35 mouse cellular contexts compared by ENCODE assay signal in the genomic region with DNA sequence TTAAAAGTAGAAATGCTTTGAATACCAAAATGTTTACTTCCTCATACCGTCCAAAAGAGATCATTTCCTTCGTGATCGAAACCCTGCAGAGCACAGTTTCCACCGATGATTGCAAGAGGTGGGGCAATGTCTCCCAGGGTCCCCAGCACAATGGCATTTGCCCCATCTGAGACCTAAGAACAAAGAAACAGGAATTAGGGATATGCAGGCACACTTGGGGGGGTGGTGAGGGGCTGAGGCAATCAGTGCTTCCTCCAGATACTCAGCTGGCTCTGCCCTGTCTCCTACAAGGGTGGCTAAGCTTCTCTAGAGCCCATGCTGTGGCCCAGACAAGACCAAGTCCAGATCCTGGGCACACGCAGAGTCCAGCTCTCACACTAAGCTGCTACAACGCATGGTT. TPM values are rescaled to one million over a fixed set of nuclear protein-coding genes. Genes with fewer than 3 reads are reported as not detected.
DNase-seq lines count a peak whose midpoint lies in the region; ATAC-seq and TF ChIP-seq lines count a peak whose summit lies in the region.
"Had no signal": no experiment of that assay in that cellular context is flagged by ENCODE, and none has a peak within 500 bp of the region (broad histone marks: within the 10 kb centered on the region; RNA-seq: fewer than 3 reads in every experiment).

No protein-coding gene starts in this region.

- DNase-seq in limb, embryonic 10.5 days (ENCODE audit: low spot score) = no peak
- DNase-seq in ES-CJ7 (ENCODE audit: low read depth, low spot score) (peak; percentile 40), ZHBTc4 (ENCODE audit: low read depth, low spot score) (peak; percentile 27)
- DNase-seq in layer of hippocampus, adult 18-20 months (ENCODE audit: low spot score in 2 of 2) = no peak
- DNase-seq in hindbrain, postnatal 0 days (ENCODE audit: low spot score) = no peak
- no peak for DNase-seq in neural tube, embryonic 10.5 days (ENCODE audit: extremely low spot score, low spot score)
- DNase-seq: adrenal gland, adult 8-10 months; adrenal gland, postnatal 25 days; cerebellum, adult 11-12 months; cerebellum, adult 8-10 months; cerebellum, postnatal 10 days; cerebellum, postnatal 36 days; forebrain, postnatal 0 days; gastrocnemius, postnatal 25 days; kidney, adult 11 months had no signal

- no peaks in the 10 kb centered on the region for H3K27me3 ChIP-seq in limb, embryonic 15.5 days
- no peaks in the 10 kb centered on the region for H3K27me3 ChIP-seq in limb, embryonic 10.5 days (ENCODE audit: low read depth, poor library complexity, severe bottlenecking)
- no peaks in the 10 kb centered on the region for H3K27me3 ChIP-seq in hindbrain, postnatal 0 days (ENCODE audit: insufficient read depth, low read length)
- H3K27me3 ChIP-seq: forebrain, embryonic 13.5 days; hindbrain, embryonic 15.5 days; intestine, embryonic 15.5 days; Patski had no signal

- ATAC-seq in limb, embryonic 15.5 days (ENCODE audit: insufficient number of reproducible peaks, low FRiP score, low TSS enrichment, low read depth) = no peak
- peak; percentile 87 for ATAC-seq in megakaryocyte, adult 5-6 weeks (ENCODE audit: poor library complexity, severe bottlenecking)
- ATAC-seq in hindbrain, postnatal 0 days = no peak
- ATAC-seq: activated CD4-positive, CD25-positive, alpha-beta regulatory T cell, adult 4 months; CD4-positive, CD25-positive, alpha-beta regulatory T cell, adult 4 months; forebrain, embryonic 13.5 days; forebrain, postnatal 0 days; intestine, embryonic 15.5 days; Patski had no signal

- H3K9ac ChIP-seq in limb, embryonic 15.5 days = 0 out of 2 replicates have a peak overlapping the region, but pooled peaks have one; percentile 17
- no peak overlapping the region for H3K9ac ChIP-seq in hindbrain, postnatal 0 days (replicated peaks; ENCODE audit: low read length)
- H3K9ac ChIP-seq: forebrain, embryonic 13.5 days; forebrain, postnatal 0 days; hindbrain, embryonic 15.5 days; intestine, embryonic 15.5 days had no signal

- H3K9me3 ChIP-seq in limb, embryonic 15.5 days = no peaks in the 10 kb centered on the region
- no peaks in the 10 kb centered on the region for H3K9me3 ChIP-seq in limb, embryonic 10.5 days (replicated peaks)
- no peaks in the 10 kb centered on the region for H3K9me3 ChIP-seq in hindbrain, postnatal 0 days (ENCODE audit: low read length)
- H3K9me3 ChIP-seq: forebrain, embryonic 10.5 days; forebrain, embryonic 13.5 days; hindbrain, embryonic 15.5 days; intestine, embryonic 15.5 days had no signal

- no peaks in the 10 kb centered on the region for H3K4me1 ChIP-seq in limb, embryonic 15.5 days
- H3K4me1 ChIP-seq in limb, embryonic 10.5 days = no peaks in the 10 kb centered on the region
- no peaks in the 10 kb centered on the region for H3K4me1 ChIP-seq in hindbrain, postnatal 0 days (ENCODE audit: insufficient read depth, low read length)
- H3K4me1 ChIP-seq: forebrain, embryonic 13.5 days; hindbrain, embryonic 15.5 days; intestine, embryonic 15.5 days had no signal

- H3K27ac ChIP-seq in limb, embryonic 15.5 days = no peak overlapping the region
- no peak overlapping the region for H3K27ac ChIP-seq in limb, embryonic 10.5 days
- H3K27ac ChIP-seq in hindbrain, postnatal 0 days = no peak overlapping the region
- H3K27ac ChIP-seq: forebrain, embryonic 10.5 days; forebrain, embryonic 13.5 days; hindbrain, embryonic 15.5 days; intestine, embryonic 15.5 days had no signal

- WGBS in limb, embryonic 15.5 days = 77% methylated on average over 6 of the region's 6 CpGs
- WGBS in limb, embryonic 10.5 days = 79% methylated on average over 6 of the region's 6 CpGs
- 64% methylated on average over 6 of the region's 6 CpGs for WGBS in hindbrain, postnatal 0 days

- H3K4me3 ChIP-seq in limb, embryonic 15.5 days = no peak overlapping the region
- no peak overlapping the region for H3K4me3 ChIP-seq in limb, embryonic 10.5 days
- no peak overlapping the region for H3K4me3 ChIP-seq in hindbrain, postnatal 0 days (ENCODE audit: low read length)
- H3K4me3 ChIP-seq: forebrain, embryonic 10.5 days; forebrain, embryonic 13.5 days; hindbrain, embryonic 15.5 days; intestine, embryonic 15.5 days had no signal

- peaks cover 14% of the 10 kb centered on the region for H3K36me3 ChIP-seq in limb, embryonic 15.5 days
- peaks cover 6% of the 10 kb centered on the region for H3K36me3 ChIP-seq in limb, embryonic 10.5 days
- H3K36me3 ChIP-seq in hindbrain, postnatal 0 days (ENCODE audit: insufficient read depth, low read length) = peaks cover 11% of the 10 kb centered on the region; the same call in 1 of the 2 replicates
- H3K36me3 ChIP-seq: intestine, embryonic 15.5 days had no signal

- H3K4me2 ChIP-seq in limb, embryonic 15.5 days = no peak overlapping the region
- no peak overlapping the region for H3K4me2 ChIP-seq in hindbrain, postnatal 0 days (ENCODE audit: low read depth, low read length)
- H3K4me2 ChIP-seq: forebrain, embryonic 13.5 days; heart, embryonic 11.5 days; hindbrain, embryonic 15.5 days; intestine, embryonic 15.5 days had no signal

- no peak for TF ChIP-seq CTCF in hindbrain, postnatal 0 days (IDR thresholded peaks at IDR 0.05; ENCODE audit: low read depth)

RNA-seq across cellular contexts. Expression of gene Bbs2, which starts 9.0 kb away (rescaled TPM):
- polyA plus RNA-seq in limb, embryonic 15.5 days (2015; fragmentation: Nextera tagmentation; extraction: Ambion mirVana) = 10.4 TPM in 2 replicates
- polyA plus RNA-seq in limb, embryonic 10.5 days (2016; fragmentation: Nextera tagmentation; extraction: Ambion mirVana) = 13.3 and 14.2 TPM in 2 replicates
- total RNA-seq in megakaryocyte, adult 5-6 weeks (2015) = 7.3 and 8.7 TPM in 2 replicates
- total RNA-seq in megakaryocyte, adult 5-6 weeks (2017) = 4.2 and 5.0 TPM in 2 replicates
- total RNA-seq in layer of hippocampus, adult 18-20 months (2021) = 10 to 100 TPM; 26.1 to 28.5 TPM
- total RNA-seq in hindbrain, postnatal 0 days (2014; rRNA removed) = 14.1 and 23.2 TPM in 2 replicates
- polyA plus RNA-seq in hindbrain, postnatal 0 days (2015; fragmentation: Nextera tagmentation; extraction: Ambion mirVana) = 16.5 and 17.3 TPM in 2 replicates

RNA-seq across cellular contexts. Expression of gene Mt4, which starts 47.3 kb away (rescaled TPM):
- polyA plus RNA-seq in limb, embryonic 15.5 days (2015; fragmentation: Nextera tagmentation; extraction: Ambion mirVana) = 0.60 and 3.9 TPM in 2 replicates
- not detected in 2 replicates for polyA plus RNA-seq in limb, embryonic 10.5 days (2016; fragmentation: Nextera tagmentation; extraction: Ambion mirVana)
- not detected in 2 replicates for total RNA-seq in megakaryocyte, adult 5-6 weeks (2015)
- not detected in 2 replicates for total RNA-seq in megakaryocyte, adult 5-6 weeks (2017)
- total RNA-seq in layer of hippocampus, adult 18-20 months (2021) = not detected
- not detected in 2 replicates for total RNA-seq in hindbrain, postnatal 0 days (2014; rRNA removed)
- not detected in 2 replicates for polyA plus RNA-seq in hindbrain, postnatal 0 days (2015; fragmentation: Nextera tagmentation; extraction: Ambion mirVana)
- total RNA-seq: adrenal gland, adult 8-10 months; adrenal gland, postnatal 25 days; forebrain, postnatal 0 days; gastrocnemius, adult 8-10 months; gastrocnemius, postnatal 25 days; heart, adult 8-10 months; heart, postnatal 25 days had no signal
- polyA plus RNA-seq: activated CD4-positive, CD25-positive, alpha-beta regulatory T cell, adult 4 months; brain, embryonic 14.5 days; CD4-positive, CD25-positive, alpha-beta regulatory T cell, adult 4 months; embryonic facial prominence, embryonic 11.5 days; forebrain, embryonic 10.5 days; forebrain, embryonic 13.5 days; forebrain, postnatal 0 days; frontal cortex, adult 2 months; gonadal fat pad, adult 2 months; heart, embryonic 11.5 days; heart, embryonic 14.5 days; heart, postnatal 0 days; hindbrain, embryonic 11.5 days; hindbrain, embryonic 15.5 days; Patski had no signal

RNA-seq across cellular contexts. Expression of gene Ogfod1, which starts 52.7 kb away (rescaled TPM):
- polyA plus RNA-seq in limb, embryonic 15.5 days (2015; fragmentation: Nextera tagmentation; extraction: Ambion mirVana) = 12.8 and 13.1 TPM in 2 replicates
- polyA plus RNA-seq in limb, embryonic 10.5 days (2016; fragmentation: Nextera tagmentation; extraction: Ambion mirVana) = 13.6 and 15.4 TPM in 2 replicates
- 10.2 and 12.3 TPM in 2 replicates for total RNA-seq in megakaryocyte, adult 5-6 weeks (2015)
- total RNA-seq in megakaryocyte, adult 5-6 weeks (2017) = 9.0 and 9.1 TPM in 2 replicates
- total RNA-seq in layer of hippocampus, adult 18-20 months (2021) = 100 to 1,000 TPM; 112 to 114 TPM
- 11.2 and 15.0 TPM in 2 replicates for total RNA-seq in hindbrain, postnatal 0 days (2014; rRNA removed)
- 7.9 and 8.5 TPM in 2 replicates for polyA plus RNA-seq in hindbrain, postnatal 0 days (2015; fragmentation: Nextera tagmentation; extraction: Ambion mirVana)

RNA-seq across cellular contexts. Expression of gene Nudt21, which starts 52.9 kb away (rescaled TPM):
- 86.4 and 88.6 TPM in 2 replicates for polyA plus RNA-seq in limb, embryonic 15.5 days (2015; fragmentation: Nextera tagmentation; extraction: Ambion mirVana)
- polyA plus RNA-seq in limb, embryonic 10.5 days (2016; fragmentation: Nextera tagmentation; extraction: Ambion mirVana) = 147 and 161 TPM in 2 replicates
- 83.1 and 84.4 TPM in 2 replicates for total RNA-seq in megakaryocyte, adult 5-6 weeks (2015)
- total RNA-seq in megakaryocyte, adult 5-6 weeks (2017) = 53.4 and 57.2 TPM in 2 replicates
- total RNA-seq in layer of hippocampus, adult 18-20 months (2021) = 10 to 100 TPM; 50.7 to 52.7 TPM
- 55.6 and 58.8 TPM in 2 replicates for total RNA-seq in hindbrain, postnatal 0 days (2014; rRNA removed)
- polyA plus RNA-seq in hindbrain, postnatal 0 days (2015; fragmentation: Nextera tagmentation; extraction: Ambion mirVana) = 94.5 TPM in 2 replicates

Comparison
In these comparisons a context has a peak if more than half of its experiments do, and no peak if none do; other contexts are left out.
1. DNase-seq: peak in ES-CJ7 (single experiment) and ZHBTc4 (single experiment); none in limb, embryonic 10.5 days (single experiment), layer of hippocampus, adult 18-20 months (0 of 2), hindbrain, postnatal 0 days (single experiment) and neural tube, embryonic 10.5 days (single experiment).